Mouse (Mus musculus): ENCODE results near the gene Acat1. TPM values are rescaled to one million over a fixed set of nuclear protein-coding genes. Genes with fewer than 3 reads are reported as not detected.

Gene Acat1
- polyA plus RNA-seq, 1 experiment from 2014 or later = 132 TPM

Other genes starting within 250 kb of the Acat1 start
- gene Kdelc2, start 226.4 kb downstream of the Acat1 start, polyA plus RNA-seq (2015; fragmentation: Nextera tagmentation; extraction: Ambion mirVana) = 4.3 and 4.9 TPM in 2 replicates
- 0.13 TPM in 2 replicates for gene 4930550C14Rik, start 208.1 kb downstream of the Acat1 start, polyA plus RNA-seq (2015; fragmentation: Nextera tagmentation; extraction: Ambion mirVana)
- gene Atm, start 73.6 kb downstream of the Acat1 start, polyA plus RNA-seq (2015; fragmentation: Nextera tagmentation; extraction: Ambion mirVana) = 16.1 and 19.5 TPM in 2 replicates
- 13.6 and 16.7 TPM in 2 replicates for gene Npat, start 73.3 kb downstream of the Acat1 start, polyA plus RNA-seq (2015; fragmentation: Nextera tagmentation; extraction: Ambion mirVana)
- gene Cul5, start 59.6 kb upstream of the Acat1 start, polyA plus RNA-seq (2015; fragmentation: Nextera tagmentation; extraction: Ambion mirVana) = 42.6 and 44.2 TPM in 2 replicates
- gene Rab39, start 95.8 kb upstream of the Acat1 start, polyA plus RNA-seq (2015; fragmentation: Nextera tagmentation; extraction: Ambion mirVana) = 3.1 and 4.2 TPM in 2 replicates
- gene Slc35f2, start 161.2 kb upstream of the Acat1 start, polyA plus RNA-seq (2015; fragmentation: Nextera tagmentation; extraction: Ambion mirVana) = 5.4 and 6.1 TPM in 2 replicates
- 0.44 and 0.94 TPM in 2 replicates for gene Sln, start 239.8 kb upstream of the Acat1 start, polyA plus RNA-seq (2015; fragmentation: Nextera tagmentation; extraction: Ambion mirVana)

All from forebrain, embryonic 13.5 days (tissue).